Mouse (Mus musculus) kidney, postnatal 25 days (tissue): ENCODE data around the gene Olfr328.
"Not testable (repeated sequence)": the region's sequence is repeated elsewhere in the genome, so short reads cannot be mapped to it uniquely, and the experiment has no call there.

ENCODE experiments used
- DNase-seq, 2 experiments: peaks; one replicate each; pipeline ENCODE4 v3.0.0; 2021; ENCODE audit warnings: mixed read lengths in 2 of 2

Gene Olfr328

GRCm38 (mm10) chr11:58555536-58555935, at the start of gene Olfr328:
TSS of gene Olfr328 (minus strand) at chr11:58555636.
- DNase-seq: no peak

- no peak for DNase-seq
Observed at GRCm38 (mm10) chr11:58605228-58605627, 49.8 kb upstream of the Olfr328 start.

- DNase-seq: no peak
Observed at GRCm38 (mm10) chr11:58604688-58605087, 49.3 kb upstream of the Olfr328 start.

- DNase-seq: no peak
Observed at GRCm38 (mm10) chr11:58602800-58603560, 47.5 kb upstream of the Olfr328 start.

GRCm38 (mm10) chr11:58602062-58602461, 46.6 kb upstream of the Olfr328 start:
- DNase-seq: no peak

- DNase-seq: no peak
Observed at GRCm38 (mm10) chr11:58597837-58598236, 42.4 kb upstream of the Olfr328 start.

GRCm38 (mm10) chr11:58594814-58595213, 39.4 kb upstream of the Olfr328 start, which contains the start of gene Olfr324:
TSS of gene Olfr324 (plus strand) at chr11:58595114.
- DNase-seq: no peak

- DNase-seq: no peak
Observed at GRCm38 (mm10) chr11:58588620-58589250, 33.3 kb upstream of the Olfr328 start.

GRCm38 (mm10) chr11:58587898-58588348, 32.5 kb upstream of the Olfr328 start:
- DNase-seq: peak in 1 of 2 experiments; percentile 53

- no peak for DNase-seq
Observed at GRCm38 (mm10) chr11:58578636-58579035, 23.2 kb upstream of the Olfr328 start.

GRCm38 (mm10) chr11:58577430-58577829, 22.0 kb upstream of the Olfr328 start, which contains the start of gene Olfr325:
TSS of gene Olfr325 (plus strand) at chr11:58577730.
- no peak for DNase-seq

GRCm38 (mm10) chr11:58570405-58570804, 15.0 kb upstream of the Olfr328 start, which contains the start of gene Olfr224:
TSS of gene Olfr224 (minus strand) at chr11:58570553.
- no peak for DNase-seq

- no peak for DNase-seq
Observed at GRCm38 (mm10) chr11:58546322-58546721, 9.1 kb downstream of the Olfr328 start, which contains the start of gene Olfr329-ps. TSS of gene Olfr329-ps (minus strand) at chr11:58546422.

GRCm38 (mm10) chr11:58534736-58535135, 20.7 kb downstream of the Olfr328 start, which contains the start of gene Olfr330:
TSS of gene Olfr330 (minus strand) at chr11:58534836.
- not testable (repeated sequence) for DNase-seq

- peak; percentile 14 to 56 for DNase-seq
Observed at GRCm38 (mm10) chr11:58519756-58520155, 35.7 kb downstream of the Olfr328 start.

- peak; percentile 60 to 89 for DNase-seq
Observed at GRCm38 (mm10) chr11:58518916-58519315, 36.5 kb downstream of the Olfr328 start.

GRCm38 (mm10) chr11:58509058-58509457, 46.4 kb downstream of the Olfr328 start:
- DNase-seq: not testable (repeated sequence)

- DNase-seq: not testable (repeated sequence)
Observed at GRCm38 (mm10) chr11:58502472-58502871, 53.0 kb downstream of the Olfr328 start, which contains the start of gene Olfr331. TSS of gene Olfr331 (minus strand) at chr11:58502572.
